Mouse (Mus musculus) bone marrow, adult 2 months (tissue): Measurements from ENCODE around the gene Zyg11b. TPM values are rescaled to one million over a fixed set of nuclear protein-coding genes. Genes with fewer than 3 reads are reported as not detected.

Experiments used
- H3K27ac ChIP-seq: fragments of 200-500 bp; 2 replicates; pipeline ENCODE4 v1.5.1; 2012; ENCODE audit warnings: low read depth, mild to moderate bottlenecking, control low read depth, inconsistent platforms, low read length; ENCODE audit not compliant: control insufficient read depth, poor library complexity, insufficient read depth
- H3K4me1 ChIP-seq: fragments of 200-500 bp; 2 replicates; pipeline ENCODE4 v1.6.1; 2011; ENCODE audit warnings: low read length; ENCODE audit not compliant: control insufficient read depth, insufficient read depth
- H3K4me3 ChIP-seq: fragments of 200-500 bp; replicated peaks from 2 replicates; pipeline ENCODE3; 2011; ENCODE audit warnings: mild to moderate bottlenecking, low read depth, low read length, control low read depth; ENCODE audit not compliant: control insufficient read depth
- CTCF ChIP-seq: fragments of 200-500 bp; IDR thresholded peaks from 2 replicates; pipeline ENCODE4 v1.5.1; 2011; ENCODE audit warnings: low read length, control low read depth; ENCODE audit not compliant: control insufficient read depth, insufficient read depth
- POLR2A ChIP-seq: fragments of 200-500 bp; IDR thresholded peaks from 2 replicates; pipeline ENCODE4 v1.6.1; 2011; ENCODE audit warnings: low read depth, mild to moderate bottlenecking, control low read depth, low read length, borderline replicate concordance; ENCODE audit not compliant: control insufficient read depth
- WGBS: fragments of 180-500 bp; shearing (Covaris S2); methylation state at CpG from one replicate; pipeline ENCODE4 v1.1.7; 2018; 5-methylcytosine and 5-hydroxymethylcytosine counted together
- polyA plus RNA-seq: library from polyadenylated mRNA; stranded (reverse); fragments of >200 nt; gene quantifications from 2 replicates; pipeline ENCODE4 v1.2.4, GENCODE M21; 2011; ENCODE audit warnings: low replicate concordance; ENCODE audit not compliant: missing spikeins, insufficient read depth, insufficient read length

Gene Zyg11b
- polyA plus RNA-seq, 1 experiment = 5.5 TPM

- no peak overlapping the region for H3K27ac ChIP-seq
- TF ChIP-seq POLR2A (no peak), CTCF (no peak)
- H3K4me1 ChIP-seq = no peaks in the 10 kb centered on the region
- H3K4me3 ChIP-seq = no peak overlapping the region
- WGBS = 55% methylated on average over 2 of the region's 2 CpGs
Measured at GRCm38 (mm10) chr4:108192821-108193323, 108.0 kb downstream of the Zyg11b start.

- no peak overlapping the region for H3K4me3 ChIP-seq
- whole genome bisulfite sequencing = 60% methylated on average over 1 of the region's 1 CpGs
- no peak overlapping the region for H3K27ac ChIP-seq
- TF ChIP-seq CTCF (no peak), POLR2A (no peak)
- H3K4me1 ChIP-seq = no peaks in the 10 kb centered on the region
Measured at GRCm38 (mm10) chr4:108182278-108182677, 118.6 kb downstream of the Zyg11b start.

Other genes starting within 250 kb of the Zyg11b start
- 5.1 and 5.2 TPM in 2 replicates for gene Podn, start 204.7 kb downstream of the Zyg11b start, polyA plus RNA-seq
- gene Scp2, start 156.1 kb downstream of the Zyg11b start, polyA plus RNA-seq = 27.1 and 81.7 TPM in 2 replicates
- gene Echdc2, start 135.7 kb downstream of the Zyg11b start, polyA plus RNA-seq = 8.0 and 20.0 TPM in 2 replicates
- 0.62 TPM in 1 of 2 replicates, not detected in the other for gene Zyg11a, start 83.0 kb downstream of the Zyg11b start, polyA plus RNA-seq
- 4.9 and 17.3 TPM in 2 replicates for gene Coa7, start 27.0 kb upstream of the Zyg11b start, polyA plus RNA-seq
- not detected in 2 replicates for gene Shisal2a, start 82.3 kb upstream of the Zyg11b start, polyA plus RNA-seq
- 1.5 TPM in 1 of 2 replicates, not detected in the other for gene Gpx7, start 105.9 kb upstream of the Zyg11b start, polyA plus RNA-seq
- 11.5 and 16.6 TPM in 2 replicates for gene Tut4, start 158.3 kb upstream of the Zyg11b start, polyA plus RNA-seq